Mouse (Mus musculus) cerebellum, adult 9-10 months (tissue): Measurements from ENCODE around the gene Mrpl11.
A peak's percentile ranks its signal among the peaks of the same experiment; 100 is the strongest.
"Not testable (repeated sequence)": the region's sequence is repeated elsewhere in the genome, so short reads cannot be mapped to it uniquely, and the experiment has no call there.

Experiments
- DNase-seq: peaks from one replicate; pipeline ENCODE4 v3.0.0; 2022

Gene Mrpl11

GRCm38 (mm10) chr19:4961928-4962601 is at the start of gene Mrpl11:
Mrpl11 (plus strand) TSS chr19:4962147.
- peak; percentile 95 for DNase-seq

- DNase-seq, result no peak
These were observed 45.9 kb upstream of the Mrpl11 start for GRCm38 (mm10) chr19:4915924-4916603.

GRCm38 (mm10) chr19:4916827-4917226 is 45.1 kb upstream of the Mrpl11 start:
- DNase-seq, result no peak

- DNase-seq, result no peak
These were observed 42.3 kb upstream of the Mrpl11 start for GRCm38 (mm10) chr19:4919652-4920051.

- DNase-seq, result no peak
These were observed 36.7 kb upstream of the Mrpl11 start for GRCm38 (mm10) chr19:4925121-4925860.

- DNase-seq, result peak; percentile 97
These were observed 33.9 kb upstream of the Mrpl11 start, which contains the start of gene Dpp3 for GRCm38 (mm10) chr19:4927904-4928531. Dpp3 (minus strand) TSS chr19:4928287.

GRCm38 (mm10) chr19:4928781-4929180 is 33.2 kb upstream of the Mrpl11 start:
- no peak for DNase-seq

- no peak for DNase-seq
These were observed 25.1 kb upstream of the Mrpl11 start for GRCm38 (mm10) chr19:4936896-4937295.

GRCm38 (mm10) chr19:4937444-4938310 is 24.3 kb upstream of the Mrpl11 start:
- DNase-seq, result peak; percentile 46

GRCm38 (mm10) chr19:4942551-4943252 is 19.2 kb upstream of the Mrpl11 start, which contains the start of gene Peli3:
Peli3 (minus strand) TSS chr19:4943127.
- peak; percentile 83 for DNase-seq

- no peak for DNase-seq
These were observed 18.7 kb upstream of the Mrpl11 start for GRCm38 (mm10) chr19:4943253-4943588.

- DNase-seq, result no peak
These were observed 16.4 kb upstream of the Mrpl11 start for GRCm38 (mm10) chr19:4945540-4945939.

- not testable (repeated sequence) for DNase-seq
These were observed 13.3 kb upstream of the Mrpl11 start for GRCm38 (mm10) chr19:4948641-4949040.

- DNase-seq, result no peak
These were observed 6.3 kb downstream of the Mrpl11 start for GRCm38 (mm10) chr19:4968236-4968635.

- DNase-seq, result peak; percentile 85
These were observed 19.8 kb downstream of the Mrpl11 start for GRCm38 (mm10) chr19:4981767-4982166.

GRCm38 (mm10) chr19:4989013-4989412 is 27.1 kb downstream of the Mrpl11 start:
- DNase-seq, result no peak

GRCm38 (mm10) chr19:4989434-4990255 is 27.7 kb downstream of the Mrpl11 start:
- DNase-seq, result peak; percentile 82

- peak; percentile 78 for DNase-seq
These were observed 28.3 kb downstream of the Mrpl11 start, which contains the start of gene Npas4 for GRCm38 (mm10) chr19:4990256-4990625. Npas4 (minus strand) TSS chr19:4990316.

GRCm38 (mm10) chr19:4990716-4991115 is 28.8 kb downstream of the Mrpl11 start:
- DNase-seq, result peak; percentile 64

GRCm38 (mm10) chr19:4992371-4992770 is 30.4 kb downstream of the Mrpl11 start:
- no peak for DNase-seq

GRCm38 (mm10) chr19:4992904-4993303 is 31.0 kb downstream of the Mrpl11 start:
- peak; percentile 92 for DNase-seq
